Mouse (Mus musculus): ENCODE results near the gene Zmat3. TPM values are rescaled to one million over a fixed set of nuclear protein-coding genes. Genes with fewer than 3 reads are reported as not detected.

Zmat3 gene
- total RNA-seq (2014; fragmentation: Nextera tagmentation) (0.97 and 0.98 TPM in 2 replicates), total RNA-seq (2017) (under 0.01 and 0.22 TPM in 2 replicates)

DNA sequence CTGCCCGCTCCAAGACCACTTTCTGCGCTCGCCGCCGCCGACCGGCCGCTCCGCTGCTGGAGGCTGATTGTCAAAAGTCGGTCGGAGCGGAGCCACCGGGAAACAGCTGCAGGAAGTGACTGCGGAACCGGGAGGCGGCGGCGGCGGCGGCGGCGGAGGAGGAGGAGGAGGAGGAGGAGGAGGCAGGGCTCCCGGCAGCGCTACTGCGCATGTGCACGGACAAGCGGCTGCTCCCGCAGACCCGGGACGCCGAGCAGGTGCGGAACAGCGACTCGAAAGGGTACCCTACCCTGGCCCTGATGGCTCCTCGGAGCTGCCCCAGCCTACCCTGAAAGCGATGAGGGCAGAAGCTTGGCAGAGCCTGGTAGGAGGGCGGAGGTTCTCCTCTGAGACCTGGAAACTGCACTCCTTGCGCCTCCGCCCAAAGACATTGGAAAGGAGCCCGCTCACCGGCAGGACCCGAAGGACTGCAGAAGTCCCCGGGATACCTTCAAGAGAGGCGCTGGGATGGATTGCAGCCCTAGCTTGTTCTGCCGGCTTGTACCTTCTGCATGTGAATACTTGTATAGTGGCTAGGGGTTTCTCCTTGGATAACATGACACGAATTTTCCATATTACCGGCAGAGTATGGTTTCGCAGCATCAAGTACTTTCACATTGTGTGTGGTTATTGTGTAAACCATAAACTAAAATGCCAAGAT, at the start of gene Zmat3:
Zmat3 (minus strand) TSS at position 469 of the 700 bp plus-strand sequence.
- ATAC-seq (replicated peaks; ENCODE audit: poor library complexity, severe bottlenecking), result peak; percentile 79

DNA sequence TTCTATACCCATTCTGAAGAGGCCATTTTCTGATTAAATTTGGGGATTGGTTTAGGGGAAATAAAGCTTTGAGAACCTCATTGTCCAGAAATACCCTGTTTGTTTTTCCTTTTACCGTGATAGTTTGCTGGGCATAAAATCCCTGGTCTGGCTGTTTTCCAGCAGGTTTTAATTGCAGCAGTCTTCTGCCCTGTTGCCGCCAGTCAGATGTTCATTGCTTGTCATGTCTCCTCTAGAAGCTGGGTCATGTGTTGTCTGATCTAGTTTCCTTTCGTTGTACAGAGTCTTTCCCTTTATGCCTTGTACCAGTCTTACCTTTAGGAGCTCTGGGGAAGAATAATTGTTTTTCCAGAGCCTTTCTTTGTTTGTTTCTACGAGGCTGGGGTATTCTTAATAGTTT, 48.6 kb upstream of the Zmat3 start:
- no peak for ATAC-seq (replicated peaks; ENCODE audit: poor library complexity, severe bottlenecking)

DNA sequence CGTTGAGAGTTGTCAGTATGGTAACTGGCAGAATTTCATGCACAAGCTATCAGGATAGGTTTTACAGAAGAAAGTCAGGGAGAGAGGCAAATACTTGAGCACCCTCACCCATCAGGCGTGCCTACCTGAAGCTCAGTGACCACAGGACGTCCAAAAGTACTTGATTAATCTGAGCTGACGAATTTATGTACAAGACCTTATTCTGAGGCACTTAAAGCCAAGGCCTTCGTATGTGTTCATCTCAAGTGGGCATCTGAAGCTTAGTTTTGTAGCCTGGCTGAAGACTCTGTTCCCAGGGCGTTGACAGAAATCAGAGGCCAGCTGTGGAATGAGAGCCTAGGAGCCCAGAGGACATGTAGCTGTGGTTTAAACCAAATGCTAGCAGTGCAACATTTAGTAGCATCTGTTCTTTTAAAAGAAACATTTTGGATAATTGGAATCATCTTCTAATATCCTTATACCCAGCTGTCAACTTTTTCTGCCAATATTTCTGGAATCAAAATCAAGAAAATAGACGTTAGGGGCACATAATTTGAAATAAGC, 46.8 kb upstream of the Zmat3 start:
- no peak for ATAC-seq (replicated peaks; ENCODE audit: poor library complexity, severe bottlenecking)

DNA sequence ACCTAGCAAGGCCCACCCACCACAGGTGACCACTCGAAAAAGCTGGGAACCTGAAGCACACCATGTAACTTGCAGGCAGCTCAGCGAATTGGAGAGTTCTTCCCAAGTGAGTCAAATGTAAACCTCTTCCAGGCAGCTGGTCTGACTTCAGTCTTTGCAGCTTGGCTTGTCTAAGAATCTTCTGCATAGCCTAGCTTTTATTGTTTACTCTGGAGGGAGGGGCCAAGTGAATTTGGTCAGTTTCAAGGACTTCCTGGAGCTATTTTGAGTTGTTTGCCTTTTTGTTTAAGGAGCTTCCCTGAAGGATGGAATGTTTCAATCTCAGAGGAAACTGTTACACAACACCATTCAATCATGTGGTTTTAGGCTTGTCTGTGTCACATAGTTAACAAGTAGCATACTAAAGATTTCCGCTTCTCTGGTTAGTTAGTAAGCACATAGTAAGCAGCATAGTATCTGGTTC, 43.0 kb upstream of the Zmat3 start:
- peak; percentile 81 for ATAC-seq (replicated peaks; ENCODE audit: poor library complexity, severe bottlenecking)

DNA sequence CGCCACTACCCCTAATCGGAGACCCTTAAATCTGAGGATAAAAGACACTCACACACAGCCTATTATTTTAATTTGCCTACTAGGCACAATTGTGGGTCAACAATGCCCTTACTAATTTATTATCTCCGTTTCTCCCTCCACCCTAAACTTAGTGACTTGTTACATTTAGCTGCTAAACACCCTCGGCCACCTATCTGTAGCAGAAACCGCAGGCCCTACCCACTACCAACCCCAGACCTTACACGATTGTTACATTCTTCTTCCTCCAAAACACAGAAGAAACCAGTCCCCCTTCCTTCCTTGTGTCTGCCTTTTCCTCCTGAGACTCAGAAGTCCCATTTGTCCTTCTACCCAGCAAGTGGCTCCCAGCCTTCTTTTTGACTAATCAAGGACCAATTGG, 41.0 kb upstream of the Zmat3 start:
- ATAC-seq (replicated peaks; ENCODE audit: poor library complexity, severe bottlenecking), result no peak

DNA sequence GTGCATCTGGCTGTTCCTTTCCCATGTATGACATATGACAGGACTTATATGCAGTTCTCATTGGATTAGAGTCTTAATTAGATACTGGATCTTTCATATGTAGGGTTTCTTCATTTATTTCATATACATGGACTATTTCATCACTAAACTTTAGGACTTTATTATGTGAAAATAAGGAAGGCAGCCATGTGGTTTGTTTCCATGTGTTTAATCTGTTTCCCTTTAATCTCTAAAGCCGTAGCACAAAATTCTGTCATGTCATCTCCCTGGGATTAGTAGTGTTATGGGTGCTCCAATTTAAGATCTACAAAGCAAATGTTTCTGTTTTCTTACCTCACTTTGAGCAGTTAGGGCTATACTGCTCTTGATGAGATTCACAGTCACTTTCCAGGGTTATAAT, 39.9 kb upstream of the Zmat3 start:
- ATAC-seq (replicated peaks; ENCODE audit: poor library complexity, severe bottlenecking), result peak; percentile 8; the same call in 1 of the 2 replicates

DNA sequence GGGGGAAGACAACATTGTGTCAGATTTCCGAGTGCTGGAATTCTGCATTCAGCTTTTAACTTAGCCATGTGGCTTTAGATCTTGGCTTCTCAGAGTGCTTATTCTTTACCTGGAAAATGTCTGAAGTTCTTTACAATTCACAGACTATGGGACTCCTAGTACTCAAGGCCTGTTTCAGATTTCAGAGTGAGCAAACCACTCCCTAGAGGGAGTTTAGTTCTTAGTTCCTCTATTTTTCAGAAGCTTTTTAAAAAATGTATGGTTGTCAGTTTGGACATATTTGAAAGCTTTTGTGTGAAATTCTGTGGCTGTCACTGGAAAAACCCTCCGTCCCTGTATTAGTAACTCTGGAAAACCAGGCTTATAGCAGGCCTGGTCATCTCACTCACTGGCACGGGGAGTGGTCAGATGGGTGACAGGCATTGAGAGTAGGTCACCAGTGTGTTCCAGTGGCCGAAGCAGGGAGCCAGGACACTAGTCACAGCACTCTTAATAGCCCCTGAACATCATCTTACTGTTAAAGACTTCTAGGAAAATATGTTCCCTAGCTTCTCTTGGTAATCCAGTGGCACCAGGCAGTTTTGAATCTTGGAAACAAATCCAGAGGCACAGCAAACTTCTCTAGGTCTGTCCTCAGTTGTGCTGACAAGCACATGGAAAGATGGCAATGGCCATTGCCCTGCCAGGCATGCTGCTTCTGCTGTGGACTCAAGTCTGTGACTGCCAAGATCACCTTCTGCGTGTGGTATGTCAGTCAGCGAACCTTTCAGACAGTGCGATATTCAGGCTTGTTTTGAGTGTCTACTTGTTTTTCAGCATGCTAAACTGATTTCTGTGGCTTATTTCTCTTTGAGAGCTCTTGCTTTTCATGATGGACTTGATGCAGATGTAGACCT, 37.4 kb upstream of the Zmat3 start:
- ATAC-seq (replicated peaks; ENCODE audit: poor library complexity, severe bottlenecking), result peak; percentile 31

DNA sequence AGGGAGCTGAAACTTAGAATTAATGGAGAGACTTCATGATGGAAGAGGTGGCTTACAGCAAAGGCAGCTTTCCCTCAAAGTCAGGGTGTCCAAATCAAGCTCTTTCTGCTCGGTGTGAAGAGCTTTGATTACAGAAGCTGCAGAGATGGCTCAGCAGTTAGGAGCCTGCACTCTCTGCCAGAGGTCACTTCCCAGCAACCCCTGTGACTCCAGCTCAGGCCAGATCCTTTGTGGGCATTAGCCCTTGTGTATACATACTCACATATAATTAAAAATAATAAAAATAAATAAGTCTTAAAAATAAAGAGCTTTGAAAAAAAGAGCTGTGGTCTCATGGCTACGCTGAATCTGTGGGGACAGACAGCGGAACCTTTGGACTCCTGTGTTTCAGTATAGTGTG, 35.8 kb upstream of the Zmat3 start:
- ATAC-seq (replicated peaks; ENCODE audit: poor library complexity, severe bottlenecking), result no peak

DNA sequence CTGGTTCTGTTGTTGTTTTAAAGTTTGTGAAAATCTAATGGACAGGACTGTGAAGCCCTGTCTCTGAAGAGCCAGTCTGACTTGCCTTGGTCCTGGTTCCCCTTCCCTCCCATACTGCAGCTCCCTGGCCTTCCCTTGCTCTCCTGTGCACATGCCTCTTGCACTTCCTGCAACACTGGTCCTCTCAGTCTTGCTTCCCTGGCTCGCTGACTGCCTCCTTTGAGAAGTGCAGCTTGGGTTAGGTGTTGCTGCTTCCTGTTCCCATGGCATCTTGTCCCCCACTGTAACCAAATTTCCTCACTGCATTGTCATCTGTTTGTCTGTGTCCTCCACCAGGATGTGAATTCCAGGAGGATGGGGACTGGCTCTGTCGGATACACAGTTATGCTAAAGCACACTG, 34.1 kb upstream of the Zmat3 start:
- peak; percentile 20 for ATAC-seq (replicated peaks; ENCODE audit: poor library complexity, severe bottlenecking)

DNA sequence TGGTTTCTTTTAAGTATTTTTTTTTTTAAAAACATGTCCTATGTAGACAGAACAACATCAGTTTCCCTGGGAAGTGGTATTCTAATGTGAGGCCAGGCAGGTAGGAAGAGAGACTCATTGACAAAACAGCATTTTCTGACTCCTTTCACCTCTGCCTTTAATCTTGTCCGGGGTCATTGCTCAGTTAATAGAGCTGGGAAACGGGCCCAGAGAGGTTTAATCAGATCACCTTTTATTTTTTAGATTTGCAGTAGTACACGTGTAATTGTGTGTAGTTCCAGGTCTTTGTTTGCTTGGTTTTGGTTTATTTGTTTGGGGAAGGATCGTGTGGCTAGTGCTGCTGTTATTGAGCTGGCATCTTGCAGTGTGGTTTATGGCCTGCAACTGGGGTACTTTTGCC, 33.6 kb upstream of the Zmat3 start:
- ATAC-seq (replicated peaks; ENCODE audit: poor library complexity, severe bottlenecking), result no peak

DNA sequence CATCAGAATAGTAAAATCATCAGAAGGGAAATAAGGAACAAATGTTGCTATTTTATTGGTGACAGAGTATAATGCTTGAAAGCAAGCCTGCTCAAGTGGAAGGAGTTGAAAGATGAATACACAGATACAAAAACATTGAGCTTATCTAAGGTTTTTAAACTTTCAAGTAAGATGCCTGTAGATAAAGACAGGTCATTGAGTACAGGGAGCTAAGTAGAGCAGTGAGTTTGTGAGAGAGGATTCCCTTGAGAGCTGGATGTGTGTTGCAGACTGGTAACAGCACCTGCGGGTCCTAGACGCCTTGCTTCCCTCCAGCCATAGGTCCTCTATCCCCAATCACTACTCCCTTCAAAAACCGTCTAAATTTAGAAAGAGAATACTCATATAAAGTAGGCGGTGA, 32.8 kb upstream of the Zmat3 start:
- ATAC-seq (replicated peaks; ENCODE audit: poor library complexity, severe bottlenecking), result no peak

DNA sequence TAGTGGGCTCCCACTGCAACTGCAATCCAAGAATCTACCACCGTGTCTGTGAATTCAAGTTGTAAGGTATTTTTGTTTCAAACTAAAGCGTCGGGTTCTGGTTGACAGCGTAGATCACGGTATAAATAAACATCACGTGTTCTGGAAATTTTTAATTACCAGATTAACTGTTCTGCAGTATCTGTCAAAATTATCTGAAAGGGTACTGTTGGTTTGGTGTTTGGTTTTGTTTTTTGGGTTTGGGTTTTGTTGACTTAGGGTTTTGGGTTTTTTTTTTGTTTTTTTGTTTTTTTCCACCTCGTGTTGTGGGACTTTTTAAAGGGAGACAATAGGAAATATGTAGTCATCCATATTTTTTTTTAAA, 32.3 kb upstream of the Zmat3 start:
- no peak for ATAC-seq (replicated peaks; ENCODE audit: poor library complexity, severe bottlenecking)

DNA sequence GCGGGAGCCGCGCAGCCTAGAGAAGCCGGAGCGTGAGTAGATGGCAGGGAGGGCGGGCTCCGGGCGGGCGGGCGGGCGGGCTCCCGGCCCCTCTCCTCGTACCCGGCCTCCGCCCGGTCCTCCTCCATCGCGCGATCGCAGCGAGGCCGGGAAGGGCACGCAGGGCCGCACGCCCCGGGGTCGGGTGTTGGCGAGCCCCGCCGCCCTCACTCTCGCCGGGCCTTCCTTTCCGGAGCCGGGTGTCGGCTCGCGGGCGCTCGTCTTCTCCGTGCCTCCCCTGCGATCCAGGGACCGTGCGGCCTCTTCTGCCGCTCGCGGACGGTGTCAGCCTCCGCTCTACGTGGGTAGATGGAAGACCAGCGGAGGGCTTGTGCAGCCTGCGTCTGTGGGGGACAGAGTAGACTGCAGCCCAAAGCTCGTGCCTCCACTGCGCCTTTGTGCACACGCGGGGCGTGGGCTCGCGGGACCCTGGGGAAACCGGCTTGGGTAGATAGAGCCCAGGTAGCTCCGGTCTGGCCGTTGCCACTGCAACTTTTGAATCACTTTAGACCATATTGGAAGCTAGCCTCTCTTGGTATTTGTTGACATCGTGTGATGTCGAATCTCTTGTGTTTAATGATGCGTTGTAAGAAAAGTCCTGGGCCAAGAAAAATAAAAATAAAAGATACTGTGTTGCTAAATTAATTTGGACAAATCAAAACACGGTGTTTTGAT, 31.8 kb upstream of the Zmat3 start, which contains the start of gene Pik3ca:
Pik3ca (plus strand) TSS at position 211 of the 714 bp plus-strand sequence.
- ATAC-seq (replicated peaks; ENCODE audit: poor library complexity, severe bottlenecking), result peak; percentile 8

DNA sequence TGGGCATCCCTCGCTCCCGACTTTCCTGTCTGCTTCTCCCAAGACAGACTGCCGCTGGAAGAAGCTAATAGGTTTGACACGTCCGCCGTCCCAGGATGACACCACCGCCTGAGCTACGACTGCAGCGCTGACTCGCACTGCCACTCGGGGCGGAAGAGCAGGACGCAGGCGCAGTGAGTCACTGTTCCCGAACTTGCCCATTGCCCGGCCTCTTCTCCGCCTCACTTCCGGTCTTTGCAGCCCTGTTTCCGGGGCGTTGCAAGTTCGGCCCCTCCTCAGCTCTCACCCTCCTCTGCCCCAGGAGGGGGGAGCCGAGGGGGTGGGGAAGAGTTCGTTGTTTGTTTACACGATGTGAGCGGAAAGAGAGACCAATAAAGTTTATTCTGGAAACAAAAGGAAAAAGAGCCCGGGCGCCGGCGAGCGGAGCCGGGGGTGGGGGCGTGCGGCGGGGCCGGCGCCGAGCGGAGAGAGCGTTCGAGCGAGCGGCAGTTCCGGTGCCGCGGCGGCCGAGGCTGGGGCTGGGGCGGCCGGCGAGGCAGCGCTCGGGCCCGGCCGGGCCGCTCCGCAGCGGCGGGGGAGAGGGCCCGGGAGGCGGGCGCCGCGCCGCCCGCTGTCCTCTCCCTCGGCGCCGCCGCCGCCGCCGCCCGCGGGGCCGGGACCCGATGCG, 31.1 kb upstream of the Zmat3 start:
- ATAC-seq (replicated peaks; ENCODE audit: poor library complexity, severe bottlenecking), result peak; percentile 86

DNA sequence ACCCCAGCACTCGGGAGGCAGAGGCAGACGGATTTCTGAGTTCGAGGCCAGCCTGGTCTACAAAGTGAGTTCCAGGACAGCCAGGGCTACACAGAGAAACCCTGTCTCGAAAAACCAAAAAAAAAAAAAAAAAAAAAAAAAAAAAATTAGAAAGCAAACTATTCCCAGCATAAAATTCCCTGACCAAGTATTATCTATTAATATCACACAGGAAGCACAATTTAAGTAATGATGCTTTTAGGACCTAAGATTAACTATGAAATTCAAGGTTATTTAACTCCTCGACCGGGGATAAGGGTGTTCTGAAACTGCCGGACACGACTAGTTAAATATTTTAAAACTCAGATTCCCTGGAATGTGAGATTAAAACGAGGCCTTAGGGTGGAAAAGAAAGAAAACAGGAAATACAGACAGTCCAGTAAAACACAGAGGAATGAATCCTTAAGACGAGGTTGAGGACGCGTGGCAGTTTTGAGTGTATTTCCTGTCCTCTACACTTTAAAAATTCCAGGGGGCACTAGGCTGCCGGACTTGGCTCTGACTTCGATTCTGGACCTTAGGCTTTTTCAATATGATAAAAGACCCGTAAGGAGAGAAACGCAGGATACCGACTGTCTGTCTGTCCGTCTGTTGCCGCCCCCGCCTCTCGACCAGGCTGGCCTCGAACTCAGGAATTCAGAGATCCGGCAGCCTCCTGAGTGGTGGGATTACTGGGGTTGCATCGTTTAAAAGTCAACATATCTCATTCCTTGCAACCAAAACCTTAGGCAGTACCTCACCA, 30.1 kb upstream of the Zmat3 start:
- peak; percentile 5; the same call in 1 of the 2 replicates for ATAC-seq (replicated peaks; ENCODE audit: poor library complexity, severe bottlenecking)

DNA sequence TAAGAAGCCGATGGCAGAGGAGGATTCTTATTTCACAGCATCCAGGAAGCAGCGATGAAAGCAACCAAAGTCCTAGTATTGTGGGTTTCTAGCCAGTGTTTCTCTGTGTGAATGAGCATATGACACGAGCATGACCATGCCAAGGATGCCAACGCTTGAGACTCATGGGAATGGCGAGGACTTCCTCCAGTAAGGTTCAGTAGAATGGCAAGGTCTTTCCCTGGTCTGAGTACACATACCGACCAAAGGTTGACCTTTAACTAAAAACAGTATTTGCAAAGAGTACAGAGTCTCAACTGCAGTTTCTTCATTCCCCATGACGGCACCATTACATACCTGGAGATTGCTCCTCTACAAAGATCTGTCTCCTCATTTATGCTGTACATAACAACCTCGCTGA, 28.2 kb upstream of the Zmat3 start:
- ATAC-seq (replicated peaks; ENCODE audit: poor library complexity, severe bottlenecking), result no peak

DNA sequence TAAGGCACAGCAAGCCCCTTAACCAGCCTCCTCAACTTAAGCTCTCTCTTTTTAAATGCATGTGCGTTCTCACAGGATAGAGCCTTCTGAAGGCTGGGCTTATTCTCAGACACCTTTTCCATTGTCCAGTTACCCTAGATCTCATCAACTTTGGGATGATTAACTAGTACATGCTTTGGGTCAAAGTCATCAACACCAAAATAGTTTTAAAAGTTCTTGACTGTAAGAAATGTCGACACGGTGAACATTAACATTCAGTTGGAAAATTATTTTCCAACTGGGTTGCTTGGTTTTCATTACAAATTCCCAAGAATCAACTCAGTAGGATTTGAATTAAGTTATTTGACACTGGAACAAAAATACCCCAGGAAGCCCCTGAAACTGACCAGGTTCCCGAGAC, 27.0 kb upstream of the Zmat3 start:
- no peak for ATAC-seq (replicated peaks; ENCODE audit: poor library complexity, severe bottlenecking)

DNA sequence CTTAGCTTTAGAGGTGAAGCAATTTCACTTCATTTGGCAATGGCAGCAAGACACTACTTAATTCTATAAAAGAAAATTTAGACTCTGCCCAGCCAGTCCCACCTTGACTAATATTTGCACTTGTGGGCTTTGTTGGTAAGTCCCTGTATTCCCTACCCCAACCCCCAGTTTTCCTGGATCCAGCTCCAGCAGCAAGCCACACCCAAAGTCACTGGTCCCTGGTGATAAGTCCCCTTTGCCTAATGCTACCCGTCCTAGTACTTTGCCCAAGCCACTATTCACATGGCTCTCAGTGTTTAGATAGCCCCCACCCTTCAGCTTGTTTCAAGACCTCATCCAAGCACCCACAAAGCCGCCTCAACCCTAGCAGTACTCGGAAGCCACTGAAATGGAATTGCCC, 15.7 kb upstream of the Zmat3 start:
- ATAC-seq (replicated peaks; ENCODE audit: poor library complexity, severe bottlenecking), result no peak

DNA sequence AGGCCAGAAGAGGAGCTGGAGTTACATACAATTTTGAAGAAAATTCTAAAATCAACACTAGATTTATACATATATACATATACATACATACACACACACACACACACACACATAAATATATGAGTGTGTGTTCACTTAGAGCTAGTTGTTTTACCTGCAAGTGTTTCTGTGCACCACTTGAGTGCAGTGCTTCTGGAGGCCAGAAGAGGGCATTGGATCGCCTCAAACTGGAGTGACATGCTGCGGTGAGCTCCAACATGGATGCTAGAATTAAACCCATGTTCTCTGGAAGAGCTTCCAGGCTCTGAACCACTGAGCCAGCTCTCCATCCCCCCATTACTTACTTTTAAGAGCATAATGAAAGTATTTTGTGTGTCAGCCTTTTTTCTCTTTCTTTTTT, 14.1 kb upstream of the Zmat3 start:
- peak; percentile 93 for ATAC-seq (replicated peaks; ENCODE audit: poor library complexity, severe bottlenecking)

All from granulocyte monocyte progenitor cell, adult 5-6 weeks (primary cell).